Mouse (Mus musculus) left cerebral cortex, postnatal 36 days (tissue): ENCODE measurements around the gene Ass1. TPM values are rescaled to one million over a fixed set of nuclear protein-coding genes. Genes with fewer than 3 reads are reported as not detected.
A peak's percentile ranks its signal among the peaks of the same experiment; 100 is the strongest.

Experiments
- DNase-seq, 2 experiments: peaks; one replicate each; pipeline ENCODE4 v3.0.0; 2021 to 2022; ENCODE audit warnings: low spot score in 2 of 2, mixed read lengths in 1 of 2
- intact Hi-C: fragments of 180-260 bp; cut with DNase I; formaldehyde crosslinking; loops from one replicate; pipeline ENCODE4 v1.15.1; 2025
- total RNA-seq, 2 experiments: library from RNA; stranded (reverse); gene quantifications; 2 replicates each; pipeline ENCODE4 v1.2.3; 2021

Ass1 gene
- 10 to 100 TPM; 20.2 to 23.8 TPM for total RNA-seq

DNA sequence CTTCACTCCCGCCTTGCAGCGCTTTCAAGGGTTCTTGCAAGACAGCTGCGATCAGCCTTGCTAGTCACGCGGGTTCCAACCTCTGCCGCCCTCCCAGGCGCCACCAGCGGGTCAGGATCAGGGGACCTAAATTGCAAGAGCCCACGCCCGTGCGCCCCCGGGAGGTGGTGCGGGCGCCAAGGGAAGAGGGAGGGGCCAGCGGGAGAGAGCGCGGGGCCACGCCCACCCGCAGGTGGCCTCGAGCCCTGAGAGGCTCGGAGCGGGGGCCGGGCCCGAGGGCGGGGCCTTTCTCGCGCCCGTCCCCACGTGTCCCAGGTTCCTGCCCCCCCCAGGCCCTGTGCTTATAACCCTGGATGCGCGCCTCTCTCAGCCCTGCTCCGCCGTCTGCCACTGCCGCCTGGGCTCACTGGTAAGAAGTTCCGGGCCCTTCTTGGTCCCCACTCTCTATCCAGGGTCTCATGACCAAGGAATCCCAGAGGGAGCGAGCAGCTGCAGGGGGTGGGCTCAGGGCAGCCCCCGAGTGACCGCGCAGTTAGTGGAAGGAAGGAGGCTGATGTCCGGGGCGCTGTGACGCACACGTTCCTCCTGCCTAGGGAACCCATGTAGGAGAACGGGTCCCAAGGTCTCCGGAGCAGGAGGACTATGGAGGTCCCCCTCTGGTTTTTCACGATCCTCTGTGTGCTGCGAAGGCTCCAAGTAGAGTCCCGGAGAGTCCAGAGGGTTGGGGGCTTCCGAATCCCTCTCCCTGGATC lies at the start of gene Ass1:
Gene Ass1, plus strand, starts transcription at position 277 of the 752 bp plus-strand sequence.
- DNase-seq = peak; percentile 41 to 53
- intact Hi-C loops = no loop called here

DNA sequence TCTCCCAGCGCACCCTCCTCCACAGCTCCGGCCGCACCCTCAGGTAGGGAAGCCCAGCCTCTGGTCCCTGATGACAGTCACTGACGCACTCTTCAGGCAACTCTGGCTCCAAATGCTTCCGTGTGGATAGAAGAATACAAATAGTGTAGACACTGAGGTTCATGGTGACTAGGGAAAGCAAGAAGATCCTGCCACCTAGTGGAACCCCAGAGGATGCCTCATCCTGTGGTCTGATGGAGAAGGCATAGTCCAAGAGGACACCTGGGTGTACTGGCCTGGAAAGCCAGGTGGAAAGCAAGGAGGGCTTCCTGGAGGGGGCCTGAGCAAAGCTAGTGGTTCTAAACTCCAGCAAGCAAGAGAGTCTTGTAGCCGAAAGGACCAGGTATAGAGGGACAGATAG lies 49.1 kb upstream of the Ass1 start:
- DNase-seq = no peak
- intact Hi-C loops = no loop called here

DNA sequence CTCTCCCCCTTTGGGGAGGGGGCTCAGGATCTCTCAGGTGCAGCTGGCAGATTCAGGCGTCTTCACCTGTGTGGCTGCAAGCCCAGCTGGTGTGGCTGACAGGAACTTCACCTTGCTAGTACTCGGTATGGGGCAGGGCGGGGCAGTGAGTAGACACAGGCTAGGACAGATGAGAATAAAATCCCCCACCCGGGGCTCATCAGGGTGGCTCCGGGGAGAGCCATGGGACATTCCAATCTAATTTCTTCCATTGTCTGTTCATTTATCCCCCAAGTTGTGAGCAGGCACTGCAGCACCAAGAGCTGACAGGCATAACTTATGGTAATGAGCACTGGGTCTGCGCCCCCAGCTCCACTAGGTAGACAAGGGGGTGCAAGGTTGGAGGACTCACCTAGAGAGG lies 47.4 kb upstream of the Ass1 start:
- DNase-seq = no peak

DNA sequence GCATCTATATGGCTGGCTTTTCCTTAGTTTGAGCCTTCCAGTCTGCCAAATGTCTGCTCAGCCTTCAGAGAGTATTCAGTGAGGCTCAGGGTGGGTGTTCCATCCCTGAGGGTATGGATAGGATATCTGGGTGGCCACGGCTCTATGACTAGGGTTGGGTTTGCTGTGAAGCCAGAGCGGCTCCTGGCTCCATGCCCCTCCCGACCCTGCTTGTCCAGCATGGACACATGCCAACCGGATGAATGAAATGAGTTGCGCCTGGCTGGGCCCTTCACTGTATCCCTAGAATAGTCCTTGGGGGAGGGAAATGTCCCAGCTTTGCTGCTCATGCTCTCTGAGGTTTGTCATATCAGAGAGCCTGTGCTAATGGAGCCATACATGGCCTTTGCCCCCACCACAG lies 38.5 kb upstream of the Ass1 start:
- intact Hi-C loops = no loop called here
- no peak for DNase-seq

More for the DNA sequence above, 47.4 kb upstream of the Ass1 start:
- intact Hi-C loops = no loop called here

DNA sequence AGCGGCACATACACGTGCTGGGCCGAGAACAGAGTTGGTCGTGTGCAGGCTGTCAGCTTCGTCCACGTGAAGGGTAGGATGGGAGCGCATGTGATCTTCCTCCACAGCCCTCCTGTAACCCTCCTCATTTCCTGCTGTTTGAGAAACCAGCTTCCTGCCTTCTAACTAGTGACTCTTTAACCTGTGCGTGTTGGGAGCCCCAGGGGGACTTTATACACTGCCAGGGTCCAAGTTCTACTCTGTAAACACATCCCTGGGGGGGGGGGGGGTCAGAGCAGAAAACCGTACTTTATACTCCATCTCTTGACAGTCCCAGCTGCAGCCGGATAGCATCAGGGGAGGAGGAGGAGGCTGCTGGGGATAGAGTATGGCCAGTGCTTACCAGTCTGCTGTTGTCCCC lies 35.3 kb upstream of the Ass1 start:
- no peak for DNase-seq
- intact Hi-C loops = loop anchor here (1.0 kb wide), 1 partner anchor 38 kb away; no protein-coding TSS in a partner anchor

DNA sequence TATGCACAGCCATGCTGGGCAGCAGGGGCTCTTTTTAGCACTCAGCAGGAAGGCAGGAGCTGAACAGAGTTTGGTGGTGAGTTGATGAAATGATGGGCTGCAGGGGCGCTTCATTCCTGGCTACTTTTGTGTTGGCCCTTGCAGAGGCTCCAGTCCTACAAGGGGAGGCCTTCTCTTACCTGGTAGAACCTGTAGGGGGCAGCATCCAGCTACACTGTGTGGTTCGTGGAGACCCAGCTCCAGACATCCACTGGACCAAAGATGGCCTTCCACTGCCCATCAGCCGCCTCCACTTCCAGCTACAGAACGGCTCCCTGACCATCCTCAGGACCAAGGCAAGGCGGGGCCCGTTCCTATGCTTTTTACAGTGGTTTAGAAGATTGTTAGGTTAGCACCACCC lies 34.4 kb upstream of the Ass1 start:
- intact Hi-C loops = loop anchor here (1.0 kb wide), 1 partner anchor 37 kb away; no protein-coding TSS in a partner anchor
- DNase-seq = peak in 1 of 2 experiments; percentile 22

DNA sequence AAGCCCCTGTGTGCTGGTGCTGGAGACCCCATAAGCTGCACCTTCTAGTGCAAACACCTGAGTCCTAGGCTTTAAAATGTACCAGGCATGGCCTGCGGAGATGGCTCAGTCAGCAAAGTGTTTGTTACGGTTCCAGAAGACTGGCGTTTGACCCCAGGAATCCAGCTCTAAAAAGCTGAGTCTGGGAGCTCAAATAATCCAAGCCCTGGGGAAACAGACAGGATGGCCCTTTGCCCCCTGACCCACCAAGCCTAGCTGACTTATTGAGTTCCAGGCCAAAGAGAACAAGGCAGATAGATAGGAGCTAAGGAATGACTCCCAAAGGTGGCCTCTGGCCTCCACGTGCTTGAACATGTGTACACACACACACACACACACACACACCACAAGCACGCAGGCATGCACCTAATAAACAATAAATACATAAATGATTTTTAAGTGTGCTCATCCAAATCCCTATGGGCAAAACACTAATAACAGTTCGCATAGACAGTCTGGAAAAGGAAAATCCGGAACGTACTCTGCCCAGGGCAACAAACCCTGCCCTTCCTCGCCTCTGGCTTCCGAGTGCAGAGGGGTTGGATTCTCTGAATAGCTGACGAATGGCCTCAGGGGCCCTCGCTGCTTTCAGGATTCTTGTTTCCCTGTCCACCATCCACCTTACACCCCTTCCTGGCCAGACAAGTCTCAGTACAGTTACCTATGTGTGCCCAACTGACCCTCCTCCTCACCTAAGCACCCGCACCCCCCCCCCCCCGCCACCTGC lies 32.3 kb upstream of the Ass1 start:
- no peak for DNase-seq
- intact Hi-C loops = no loop called here

DNA sequence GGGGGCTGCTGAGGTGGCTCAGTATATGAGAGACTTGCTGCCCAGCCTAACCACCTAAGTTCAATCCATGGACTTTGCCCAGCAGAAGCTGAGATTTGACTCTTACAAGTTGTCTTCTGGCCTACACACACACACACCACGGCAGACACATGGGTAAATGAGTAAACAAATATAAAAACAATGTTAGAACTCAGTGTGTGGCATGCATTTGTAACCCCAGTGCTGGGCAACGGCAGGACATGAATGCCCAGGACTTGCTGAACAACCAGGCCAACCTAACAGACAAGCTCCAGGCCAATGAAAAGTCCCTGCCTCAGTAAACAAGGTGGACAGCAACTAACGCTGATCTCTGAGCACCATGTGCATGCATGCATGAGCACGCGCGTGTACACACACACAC lies 30.4 kb upstream of the Ass1 start:
- intact Hi-C loops = no loop called here
- no peak for DNase-seq

DNA sequence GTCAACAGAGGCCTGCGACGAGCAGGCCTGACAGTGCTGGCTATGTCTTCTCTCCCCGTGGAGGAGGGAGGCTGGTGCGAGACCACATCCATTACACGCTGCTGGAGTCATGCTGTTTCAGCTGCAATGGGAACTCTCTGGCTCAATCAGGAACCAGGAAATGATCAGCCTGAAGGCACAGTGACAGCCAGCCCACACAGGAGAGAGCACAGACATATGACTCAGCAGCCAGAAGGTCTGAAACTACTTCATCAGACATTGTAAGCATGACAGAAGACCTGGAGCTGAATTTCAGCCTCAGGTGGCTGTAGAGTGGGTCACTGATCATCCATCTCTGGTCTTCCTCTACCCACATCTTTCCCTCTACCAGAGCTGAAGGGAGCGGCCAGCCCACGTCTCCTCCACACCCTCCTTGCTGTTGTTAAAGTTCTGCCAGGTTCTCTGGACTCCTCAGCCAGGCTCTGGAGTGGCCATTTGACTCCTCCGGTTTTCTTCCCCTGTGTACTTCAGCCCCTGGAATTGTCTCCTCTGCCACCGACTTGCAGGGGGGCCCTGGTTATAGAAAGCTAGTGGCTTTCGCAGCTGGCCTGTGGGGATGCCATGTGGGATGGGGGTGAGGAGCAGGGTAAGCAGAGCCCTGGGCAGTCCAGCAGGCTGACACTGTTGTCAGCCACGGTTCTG lies 27.4 kb upstream of the Ass1 start:
- peak; percentile 24 to 45 for DNase-seq
- intact Hi-C loops = no loop called here

DNA sequence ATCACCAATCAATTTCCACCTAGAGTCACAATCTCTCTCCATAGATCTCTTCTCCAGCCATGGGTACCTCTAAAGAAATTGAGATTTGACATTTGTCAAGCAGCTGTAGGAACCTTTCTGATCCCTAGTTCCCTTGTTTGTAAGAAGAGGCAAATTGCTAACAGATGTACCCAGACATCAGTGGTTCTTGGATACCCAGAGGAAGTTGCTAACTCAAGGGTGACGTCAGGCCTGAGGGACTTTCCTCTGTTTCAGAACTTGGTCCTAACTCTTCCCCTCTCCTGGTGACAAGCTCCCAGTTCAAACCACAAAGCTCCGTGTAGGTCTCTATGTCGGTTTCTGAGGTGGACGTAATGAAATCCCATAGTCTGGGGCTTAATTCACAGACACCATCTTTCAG lies 24.0 kb upstream of the Ass1 start:
- intact Hi-C loops = no loop called here
- DNase-seq = no peak

DNA sequence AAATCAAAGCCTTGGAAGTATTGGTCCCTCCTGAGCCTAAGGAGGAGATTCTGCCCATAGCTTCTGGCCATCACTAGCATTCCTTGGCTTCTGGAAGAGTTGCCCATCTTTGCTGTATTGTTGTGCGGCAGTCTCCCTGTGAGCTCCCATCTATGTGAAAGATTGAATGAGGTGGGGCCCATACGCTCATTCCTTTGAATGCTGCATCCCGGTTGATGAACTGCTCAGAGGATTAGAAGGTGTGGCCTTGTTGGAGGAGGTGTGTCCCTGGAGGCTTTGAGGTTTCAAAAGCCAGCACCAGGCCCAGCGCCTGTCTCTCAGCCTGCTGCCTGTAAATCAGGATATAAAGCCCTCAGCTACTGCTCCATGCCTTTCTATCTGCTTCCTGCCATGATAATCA lies 23.6 kb upstream of the Ass1 start:
- no peak for DNase-seq

DNA sequence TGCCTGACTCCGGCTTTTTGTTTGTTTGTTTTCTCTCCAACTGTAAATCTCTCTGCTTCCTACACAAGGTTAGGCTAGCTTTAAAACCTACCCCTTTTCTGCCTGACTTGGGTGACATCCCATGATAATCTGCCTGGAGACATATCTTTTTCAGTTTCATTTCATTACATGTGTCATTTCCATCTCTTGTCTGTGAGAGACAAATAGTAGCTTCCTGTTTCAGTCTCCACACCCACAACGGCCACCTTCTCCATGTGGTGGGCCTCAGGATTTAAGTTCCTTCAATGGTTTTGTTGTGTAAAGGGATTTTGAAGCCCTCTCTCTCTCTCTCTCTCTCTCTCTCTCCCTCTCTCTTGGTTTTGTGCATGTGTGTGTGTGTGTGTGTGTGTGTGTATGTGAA lies 22.5 kb upstream of the Ass1 start:
- intact Hi-C loops = no loop called here
- no peak for DNase-seq

More for the DNA sequence above, 23.6 kb upstream of the Ass1 start:
- intact Hi-C loops = no loop called here

DNA sequence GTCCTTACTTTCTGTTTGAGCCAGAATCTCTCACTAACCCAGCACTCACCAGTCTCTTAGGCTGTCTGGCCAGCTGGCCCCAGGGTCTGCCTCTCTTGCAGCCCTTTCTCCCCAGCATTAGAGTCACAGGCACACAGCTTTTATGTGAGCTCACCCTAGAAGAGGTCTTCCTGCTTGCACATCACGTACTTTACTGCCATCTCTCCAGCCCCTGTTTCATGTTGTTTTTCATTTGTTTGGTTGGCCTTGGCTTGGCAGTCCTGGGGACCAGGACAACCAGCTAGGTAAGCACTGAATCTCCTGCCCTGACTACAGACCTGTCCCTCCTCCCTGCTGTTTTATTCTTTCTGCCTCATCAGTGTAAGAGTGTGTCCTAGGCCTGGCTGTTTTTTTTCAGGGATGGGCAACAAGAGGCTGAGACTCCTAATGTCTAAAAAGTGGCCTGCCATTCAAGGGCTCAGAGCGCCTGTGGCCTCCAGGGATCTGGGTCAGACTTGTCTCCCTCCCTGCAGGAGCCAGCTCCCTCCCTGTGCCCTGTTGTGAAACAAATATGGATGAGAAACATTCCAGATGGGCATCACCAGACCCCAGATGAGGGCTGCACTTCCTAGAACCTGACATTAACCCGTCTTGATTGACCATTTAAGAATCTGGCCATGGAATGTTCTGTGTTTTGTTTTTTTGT lies 21.1 kb upstream of the Ass1 start:
- no peak for DNase-seq
- intact Hi-C loops = no loop called here

DNA sequence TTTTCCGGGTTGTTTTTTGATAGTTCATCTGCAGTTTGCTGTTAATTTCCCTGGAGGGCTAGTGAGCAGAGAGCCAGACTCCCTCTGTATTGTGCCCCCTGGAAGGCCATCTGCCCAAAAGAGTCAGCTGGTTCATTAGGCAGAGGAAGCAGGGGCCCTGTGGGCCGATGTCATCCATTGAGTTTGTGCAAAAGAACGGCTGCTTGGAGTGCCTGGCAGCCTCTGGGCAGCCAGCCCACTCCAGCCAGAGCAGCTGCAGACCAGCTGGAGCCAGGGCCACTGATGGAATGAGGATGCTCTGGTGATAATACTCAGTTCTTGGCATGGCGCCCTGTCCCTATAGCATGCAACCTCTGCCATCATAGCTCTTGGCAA lies 20.6 kb upstream of the Ass1 start:
- DNase-seq = peak; percentile 24 to 26
- intact Hi-C loops = no loop called here

DNA sequence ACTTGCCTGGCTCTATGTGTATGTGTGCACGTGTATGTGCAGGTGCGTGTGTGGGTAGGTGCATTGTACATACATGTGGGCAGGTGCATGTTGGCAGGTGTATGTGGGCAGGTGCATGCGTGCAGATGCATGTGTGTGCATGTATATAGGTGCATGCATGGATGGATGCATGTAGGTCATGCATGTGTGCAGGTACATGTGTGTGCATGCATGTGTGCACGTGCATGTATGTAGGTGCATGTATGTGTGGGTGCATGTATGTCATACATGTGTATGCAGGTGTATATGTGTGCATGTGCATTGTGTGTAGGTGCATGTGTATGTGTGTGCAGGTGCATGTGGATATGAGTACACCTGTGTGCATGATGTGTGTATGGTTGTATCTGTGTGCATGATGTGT lies 20.1 kb upstream of the Ass1 start:
- intact Hi-C loops = no loop called here
- DNase-seq = no peak

DNA sequence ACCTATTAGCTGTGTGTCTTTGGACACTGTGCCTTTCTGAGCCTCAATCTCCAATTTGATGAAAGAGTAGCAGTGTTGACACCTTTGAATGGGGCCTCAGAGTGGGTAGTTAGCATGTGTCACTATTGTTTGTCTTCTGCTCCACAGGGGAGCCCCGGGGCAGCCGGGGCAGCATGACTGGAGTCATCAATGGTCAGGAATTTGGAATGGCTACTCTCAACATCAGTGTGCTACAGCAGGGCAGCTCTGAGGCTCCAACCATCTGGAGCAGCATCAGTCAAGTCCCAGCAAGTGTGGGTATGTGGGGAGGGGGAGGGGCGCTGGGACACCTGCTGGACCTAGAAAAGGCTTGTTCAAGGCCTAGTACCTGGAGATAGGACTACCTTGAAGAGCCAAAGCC lies 19.3 kb upstream of the Ass1 start:
- intact Hi-C loops = no loop called here
- DNase-seq = no peak

DNA sequence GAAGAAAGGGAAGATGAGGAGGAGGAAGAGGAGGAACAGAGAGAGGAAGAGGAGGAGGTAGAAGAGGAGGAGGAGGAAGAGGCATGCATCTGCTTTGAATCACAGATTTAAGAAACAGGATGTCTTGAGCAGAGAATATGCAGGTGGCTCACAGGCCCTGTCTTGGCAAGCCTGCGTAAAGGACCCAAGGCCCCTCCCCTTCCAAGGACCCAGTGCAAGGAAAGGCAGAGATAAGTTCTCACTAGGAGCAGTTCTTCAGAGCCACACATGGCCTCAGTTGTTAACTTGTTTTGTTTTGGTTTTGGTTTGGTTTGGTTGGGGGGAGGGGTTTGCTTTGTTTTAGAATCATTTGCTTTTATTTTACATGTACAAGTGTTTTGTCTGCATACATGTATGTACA lies 18.5 kb upstream of the Ass1 start:
- DNase-seq = no peak
- intact Hi-C loops = no loop called here

DNA sequence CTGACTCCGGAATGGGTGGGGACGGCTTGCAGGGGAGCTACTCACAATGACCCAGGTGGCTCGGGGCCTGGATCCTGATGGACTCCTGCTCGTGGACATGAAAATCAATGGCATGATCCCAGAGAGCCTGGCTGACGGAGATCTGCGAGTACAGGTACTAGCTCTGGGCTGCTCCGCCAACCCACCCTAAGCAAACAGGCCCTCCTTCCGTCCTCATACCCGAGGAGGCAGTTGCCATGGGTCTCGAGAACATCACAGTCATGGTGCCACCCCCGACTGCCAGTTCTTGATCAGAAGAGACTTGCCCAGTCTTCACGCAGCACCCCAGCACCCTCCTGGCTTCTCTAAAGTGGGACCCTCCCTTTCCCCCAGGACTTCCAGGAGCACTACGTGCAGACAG lies 17.0 kb upstream of the Ass1 start:
- intact Hi-C loops = no loop called here
- no peak for DNase-seq

DNA sequence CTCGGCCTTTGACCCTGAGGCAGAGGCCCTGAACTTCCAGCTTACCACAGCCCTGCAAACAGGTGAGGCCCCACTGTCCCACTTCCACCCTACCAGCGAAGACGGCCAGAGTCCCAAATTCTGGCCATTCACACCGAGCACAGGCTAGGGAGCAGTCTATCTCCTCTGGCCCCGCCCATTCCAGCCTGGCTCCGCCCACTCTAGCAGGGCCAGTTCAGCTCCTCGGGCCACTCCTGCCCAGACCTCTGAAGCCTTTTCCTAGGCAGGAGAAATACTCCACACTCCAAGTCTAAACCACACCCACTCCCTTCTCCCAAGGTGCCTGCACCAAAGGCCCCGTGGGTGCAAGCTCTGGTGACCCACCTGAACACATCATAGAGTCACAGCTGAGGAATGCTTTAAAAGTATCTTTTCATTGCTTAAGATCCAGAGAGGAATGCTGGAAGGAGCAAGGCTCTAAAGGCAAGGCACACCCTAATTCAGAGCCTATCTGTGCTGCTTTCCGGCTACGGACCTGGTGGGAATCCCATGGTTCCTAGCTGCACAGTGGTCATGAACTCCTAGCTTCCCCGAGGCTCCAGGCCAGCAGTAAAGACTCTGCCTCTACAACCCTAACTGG lies 16.3 kb upstream of the Ass1 start:
- intact Hi-C loops = no loop called here
- no peak for DNase-seq

DNA sequence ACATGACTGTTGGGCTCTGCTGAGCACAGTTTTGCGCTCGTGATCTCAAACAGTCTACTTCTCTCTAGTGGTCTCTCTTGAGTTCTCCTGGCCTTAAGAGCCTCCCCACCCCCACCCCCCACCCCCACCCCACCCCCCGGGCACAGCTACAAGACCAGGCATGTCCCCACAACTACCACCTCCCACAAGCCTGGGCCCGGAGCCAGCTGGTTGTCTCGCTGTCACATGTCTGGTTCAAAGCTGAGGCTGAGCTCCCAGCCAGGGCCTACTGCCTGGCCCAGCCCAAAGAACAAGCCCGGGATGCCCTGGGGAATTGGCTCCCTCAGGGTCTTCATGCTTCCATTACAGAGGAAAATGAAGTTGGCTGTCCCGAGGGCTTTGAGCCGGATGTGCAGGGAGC lies 15.7 kb upstream of the Ass1 start:
- no peak for DNase-seq
- intact Hi-C loops = no loop called here
